Mouse (Mus musculus): ENCODE measurements at regions not wholly inside any gene's neighbourhood (a gene's known extent, or its start where the extent isn't known, plus 50 kb on each side); places are given as distances from the start of the nearest gene placed in this dataset.

DNA sequence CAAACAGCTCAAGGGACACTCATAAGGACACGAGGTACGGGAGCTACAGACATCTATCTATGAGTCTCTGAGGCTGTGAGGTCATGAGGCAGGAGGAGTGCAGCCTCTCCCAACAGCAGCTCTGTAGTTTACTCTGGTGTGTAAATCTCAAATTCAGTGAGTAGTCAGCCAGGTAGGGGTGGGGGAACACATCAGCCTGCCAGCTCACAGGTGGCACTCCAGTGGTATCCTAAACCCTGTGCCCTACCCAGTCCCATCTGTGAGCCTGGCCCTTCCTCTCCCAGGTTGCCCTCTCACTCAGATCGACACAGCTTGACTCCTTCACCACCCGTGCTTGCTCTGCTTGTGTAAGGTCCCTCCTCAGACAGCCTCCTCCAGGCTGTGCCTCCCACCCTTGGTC, 202.2 kb downstream of the Sipa1l2 start:
- no peak for TF ChIP-seq TAL1 (conservative IDR thresholded peaks at IDR 0.05; ENCODE audit: low read depth, low read length)
- no peak for TF ChIP-seq POLR2AphosphoS5 (IDR thresholded peaks at IDR 0.05; ENCODE audit: insufficient replicate concordance, low read depth, low read length)
- no peak for TF ChIP-seq GATA1 (IDR thresholded peaks at IDR 0.05; ENCODE audit: borderline replicate concordance, low read length)
- no peak for TF ChIP-seq CTCF (IDR thresholded peaks at IDR 0.05; ENCODE audit: low read depth, low read length)
- no peak for TF ChIP-seq GATA2 (IDR thresholded peaks at IDR 0.05; ENCODE audit: borderline replicate concordance, low read depth, low read length)
- H3K27me3 ChIP-seq (ENCODE audit: insufficient read depth, low read length): no peaks in the 10 kb centered on the region

DNA sequence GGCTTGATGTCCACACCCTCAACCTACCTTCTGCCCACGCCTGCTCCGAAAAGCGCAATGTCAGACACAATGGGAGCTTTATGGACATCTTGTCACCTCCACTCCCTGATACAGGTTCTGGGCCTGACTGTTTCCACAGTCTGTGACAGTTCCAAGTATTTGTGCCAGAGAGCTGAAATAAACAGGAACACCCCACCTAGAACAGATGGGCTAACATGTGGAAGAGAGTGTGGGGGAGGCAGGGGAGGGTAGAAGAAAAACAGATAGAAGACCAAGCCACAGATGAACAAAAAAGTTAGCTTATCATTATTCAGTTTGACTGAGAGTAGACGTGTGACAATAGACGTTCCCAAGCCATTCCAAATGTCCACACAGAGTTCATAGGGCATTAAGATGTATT, 204.6 kb downstream of the Sipa1l2 start:
- Histone ChIP-seq H3K27me3 (ENCODE audit: insufficient read depth, low read length) (no peaks in the 10 kb centered on the region), H3K4me3 (ENCODE audit: low read depth, low read length) (no peak overlapping the region), H3K36me3 (replicated peaks) (no peaks in the 10 kb centered on the region), H3K9me3 (replicated peaks) (peaks cover 82% of the 10 kb centered on the region), H3K4me1 (ENCODE audit: insufficient read depth, low read depth, low read length) (no peaks in the 10 kb centered on the region)
- TF ChIP-seq TAL1 (conservative IDR thresholded peaks at IDR 0.05; ENCODE audit: low read depth, low read length): no peak
- no peak for TF ChIP-seq POLR2AphosphoS5 (IDR thresholded peaks at IDR 0.05; ENCODE audit: insufficient replicate concordance, low read depth, low read length)
- no peak for TF ChIP-seq CTCF (IDR thresholded peaks at IDR 0.05; ENCODE audit: low read depth, low read length)
- no peak for TF ChIP-seq GATA2 (IDR thresholded peaks at IDR 0.05; ENCODE audit: borderline replicate concordance, low read depth, low read length)
- no peak for TF ChIP-seq GATA1 (IDR thresholded peaks at IDR 0.05; ENCODE audit: borderline replicate concordance, low read length)
- DNase-seq (ENCODE audit: low spot score) (no peak), ATAC-seq (ENCODE audit: extremely low read depth, insufficient number of reproducible peaks, low FRiP score, poor library complexity, severe bottlenecking) (no peak)

More for the DNA sequence above, 202.2 kb downstream of the Sipa1l2 start:
- Histone ChIP-seq H3K4me1 (ENCODE audit: insufficient read depth, low read depth, low read length) (no peaks in the 10 kb centered on the region), H3K9me3 (replicated peaks) (peaks cover 82% of the 10 kb centered on the region), H3K36me3 (replicated peaks) (no peaks in the 10 kb centered on the region), H3K4me3 (ENCODE audit: low read depth, low read length) (no peak overlapping the region)
- no peak for ATAC-seq (ENCODE audit: extremely low read depth, insufficient number of reproducible peaks, low FRiP score, poor library complexity, severe bottlenecking)
- DNase-seq (ENCODE audit: low spot score): no peak

- no peak overlapping the region for H3K4me3 ChIP-seq (ENCODE audit: low read depth, low read length)
- no peaks in the 10 kb centered on the region for H3K36me3 ChIP-seq (replicated peaks)
- TF ChIP-seq GATA1 (IDR thresholded peaks at IDR 0.05; ENCODE audit: borderline replicate concordance, low read length) (no peak), GATA2 (IDR thresholded peaks at IDR 0.05; ENCODE audit: borderline replicate concordance, low read depth, low read length) (no peak), TAL1 (conservative IDR thresholded peaks at IDR 0.05; ENCODE audit: low read depth, low read length) (no peak), POLR2AphosphoS5 (IDR thresholded peaks at IDR 0.05; ENCODE audit: insufficient replicate concordance, low read depth, low read length) (no peak), CTCF (IDR thresholded peaks at IDR 0.05; ENCODE audit: low read depth, low read length) (no peak)
- ATAC-seq (ENCODE audit: extremely low read depth, insufficient number of reproducible peaks, low FRiP score, poor library complexity, severe bottlenecking) (no peak), DNase-seq (ENCODE audit: low spot score) (no peak)
- H3K27me3 ChIP-seq (ENCODE audit: insufficient read depth, low read length): no peaks in the 10 kb centered on the region
- H3K9me3 ChIP-seq (replicated peaks): peaks cover 77% of the 10 kb centered on the region
- no peaks in the 10 kb centered on the region for H3K4me1 ChIP-seq (ENCODE audit: insufficient read depth, low read depth, low read length)
Measured at GRCm38 (mm10) chr8:125359456-125359855, 210.2 kb downstream of the Sipa1l2 start.

DNA sequence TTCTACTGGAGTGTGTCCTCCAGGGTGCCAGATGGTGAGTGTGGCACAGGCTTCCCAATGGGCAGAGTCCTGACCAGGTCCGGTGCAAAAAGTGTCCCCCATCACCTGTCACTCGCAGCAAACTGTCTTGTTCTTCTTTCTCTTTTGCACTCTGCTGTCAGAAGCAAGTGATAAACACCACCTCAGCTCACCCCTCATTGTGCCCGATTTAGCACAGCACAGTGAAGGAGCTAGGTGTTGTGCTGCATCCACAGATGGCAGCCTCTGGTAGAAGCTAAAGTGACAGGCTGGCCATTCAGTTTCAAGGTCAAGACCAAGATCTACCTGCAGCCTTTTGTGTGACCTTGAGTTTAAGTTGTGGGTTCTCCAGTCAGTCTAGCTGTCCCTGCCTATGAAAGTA, 211.8 kb downstream of the Sipa1l2 start:
- Histone ChIP-seq H3K4me3 (ENCODE audit: low read depth, low read length) (no peak overlapping the region), H3K9me3 (replicated peaks) (peaks cover 81% of the 10 kb centered on the region), H3K36me3 (replicated peaks) (no peaks in the 10 kb centered on the region), H3K4me1 (ENCODE audit: insufficient read depth, low read depth, low read length) (no peaks in the 10 kb centered on the region), H3K27me3 (ENCODE audit: insufficient read depth, low read length) (no peaks in the 10 kb centered on the region)
- TF ChIP-seq GATA1 (IDR thresholded peaks at IDR 0.05; ENCODE audit: borderline replicate concordance, low read length) (no peak), GATA2 (IDR thresholded peaks at IDR 0.05; ENCODE audit: borderline replicate concordance, low read depth, low read length) (no peak), CTCF (IDR thresholded peaks at IDR 0.05; ENCODE audit: low read depth, low read length) (no peak), TAL1 (conservative IDR thresholded peaks at IDR 0.05; ENCODE audit: low read depth, low read length) (no peak), POLR2AphosphoS5 (IDR thresholded peaks at IDR 0.05; ENCODE audit: insufficient replicate concordance, low read depth, low read length) (no peak)
- ATAC-seq (ENCODE audit: extremely low read depth, insufficient number of reproducible peaks, low FRiP score, poor library complexity, severe bottlenecking) (no peak), DNase-seq (ENCODE audit: low spot score) (no peak)

- H3K4me1 ChIP-seq (ENCODE audit: insufficient read depth, low read depth, low read length): no peaks in the 10 kb centered on the region
- no peak for DNase-seq (ENCODE audit: low spot score)
- no peaks in the 10 kb centered on the region for H3K36me3 ChIP-seq (replicated peaks)
- no peak for ATAC-seq (ENCODE audit: extremely low read depth, insufficient number of reproducible peaks, low FRiP score, poor library complexity, severe bottlenecking)
- no peak for TF ChIP-seq POLR2AphosphoS5 (IDR thresholded peaks at IDR 0.05; ENCODE audit: insufficient replicate concordance, low read depth, low read length)
- no peak for TF ChIP-seq TAL1 (conservative IDR thresholded peaks at IDR 0.05; ENCODE audit: low read depth, low read length)
- H3K4me3 ChIP-seq (ENCODE audit: low read depth, low read length): no peak overlapping the region; the same call in 1 of the 2 replicates
- H3K9me3 ChIP-seq (replicated peaks): peaks cover 81% of the 10 kb centered on the region
- no peaks in the 10 kb centered on the region for H3K27me3 ChIP-seq (ENCODE audit: insufficient read depth, low read length)
Measured at GRCm38 (mm10) chr8:125355059-125355509, 214.5 kb downstream of the Sipa1l2 start.

DNA sequence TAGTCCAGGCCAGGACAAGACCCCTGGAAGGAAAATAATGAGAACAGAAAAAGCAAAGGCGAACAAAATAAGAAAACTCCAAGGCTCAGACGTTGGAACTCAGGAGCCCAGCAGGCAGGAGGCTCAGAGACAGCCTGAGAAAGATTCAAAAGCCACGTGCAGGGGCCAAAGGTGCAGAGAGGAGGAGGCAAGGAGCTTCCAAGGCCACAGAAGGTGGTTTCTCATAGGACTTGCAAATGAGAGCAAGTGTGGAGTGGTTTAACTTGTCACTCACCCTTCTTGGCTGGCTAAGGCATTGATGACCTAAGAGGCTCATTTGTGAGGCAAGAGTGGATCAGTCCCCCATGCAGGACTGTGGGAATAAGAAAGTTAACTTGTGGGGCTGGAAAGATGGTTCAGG, 217.3 kb downstream of the Sipa1l2 start:
- DNase-seq (ENCODE audit: low spot score) (no peak), ATAC-seq (ENCODE audit: extremely low read depth, insufficient number of reproducible peaks, low FRiP score, poor library complexity, severe bottlenecking) (no peak)
- Histone ChIP-seq H3K4me1 (ENCODE audit: insufficient read depth, low read depth, low read length) (no peaks in the 10 kb centered on the region), H3K27me3 (ENCODE audit: insufficient read depth, low read length) (no peaks in the 10 kb centered on the region), H3K36me3 (replicated peaks) (no peaks in the 10 kb centered on the region), H3K4me3 (ENCODE audit: low read depth, low read length) (no peak overlapping the region), H3K9me3 (replicated peaks) (peaks cover 80% of the 10 kb centered on the region)
- no peak for TF ChIP-seq GATA2 (IDR thresholded peaks at IDR 0.05; ENCODE audit: borderline replicate concordance, low read depth, low read length)
- TF ChIP-seq CTCF (IDR thresholded peaks at IDR 0.05; ENCODE audit: low read depth, low read length): no peak
- no peak for TF ChIP-seq POLR2AphosphoS5 (IDR thresholded peaks at IDR 0.05; ENCODE audit: insufficient replicate concordance, low read depth, low read length)
- TF ChIP-seq GATA1 (IDR thresholded peaks at IDR 0.05; ENCODE audit: borderline replicate concordance, low read length): no peak

All from G1E (cell line).